Mouse (Mus musculus) spleen, adult 18-20 months (tissue): Measurements from ENCODE around the gene Gfra1.

ENCODE experiments used
- DNase-seq, 2 experiments: peaks; one replicate each; pipeline ENCODE4 v3.0.0; 2022; ENCODE audit warnings: mixed read lengths in 2 of 2

Gene Gfra1

DNA sequence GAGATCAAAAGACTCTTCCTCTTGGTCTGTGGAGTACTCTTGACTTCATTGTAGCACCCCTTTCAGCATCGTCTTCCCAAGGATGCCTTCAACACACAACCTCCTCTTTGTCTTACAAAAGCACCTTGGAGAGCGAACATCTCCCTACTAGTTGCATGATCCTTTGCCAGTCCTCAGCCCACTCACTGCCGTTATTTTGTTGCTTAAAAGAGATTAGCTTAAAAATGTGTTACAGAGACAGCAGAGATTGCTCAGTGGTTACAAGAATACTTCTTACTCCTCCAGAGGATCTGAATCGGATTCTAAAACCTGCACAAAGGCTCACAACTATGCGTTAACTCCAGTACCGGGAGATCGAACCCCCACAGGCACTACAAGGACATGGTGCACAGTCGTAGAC lies 205.5 kb downstream of the Gfra1 start:
- no peak for DNase-seq

DNA sequence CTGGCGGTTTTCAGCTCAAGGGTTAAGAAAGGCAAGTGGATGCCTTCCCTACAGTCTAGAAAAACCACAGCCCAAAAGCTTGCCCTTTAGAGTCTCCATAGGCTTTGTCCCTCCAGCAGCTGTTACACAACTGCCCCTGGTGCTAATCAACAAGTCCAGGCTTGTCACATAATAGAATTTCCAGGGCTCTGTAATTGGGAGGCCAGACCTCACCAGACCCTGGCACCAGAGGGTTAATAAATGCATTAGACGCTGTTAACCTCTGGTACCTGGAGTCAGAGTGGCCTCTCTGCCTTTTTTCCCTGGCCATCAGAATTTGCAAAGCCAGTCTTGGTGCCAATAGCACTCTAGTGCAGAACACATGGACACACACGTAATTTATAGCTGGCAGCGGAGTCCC lies 211.6 kb downstream of the Gfra1 start:
- no peak for DNase-seq

DNA sequence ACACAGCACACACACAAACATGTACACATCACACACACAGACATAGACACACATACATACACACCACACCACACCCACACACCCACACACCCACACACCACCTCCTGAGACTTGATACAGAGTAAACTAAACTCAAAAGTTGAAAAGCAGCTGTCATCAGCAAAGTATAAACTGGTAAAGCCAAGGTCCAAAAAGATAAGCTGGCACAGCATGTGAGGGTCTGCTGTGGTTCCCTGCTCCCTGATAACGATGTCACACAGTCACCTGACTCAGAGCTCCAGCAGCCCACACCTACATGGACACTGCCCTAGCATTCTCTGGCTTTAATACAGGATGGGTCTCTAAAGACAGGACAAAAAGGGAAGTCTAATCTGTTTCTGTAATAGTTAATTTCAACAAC lies 212.1 kb downstream of the Gfra1 start:
- no peak for DNase-seq

DNA sequence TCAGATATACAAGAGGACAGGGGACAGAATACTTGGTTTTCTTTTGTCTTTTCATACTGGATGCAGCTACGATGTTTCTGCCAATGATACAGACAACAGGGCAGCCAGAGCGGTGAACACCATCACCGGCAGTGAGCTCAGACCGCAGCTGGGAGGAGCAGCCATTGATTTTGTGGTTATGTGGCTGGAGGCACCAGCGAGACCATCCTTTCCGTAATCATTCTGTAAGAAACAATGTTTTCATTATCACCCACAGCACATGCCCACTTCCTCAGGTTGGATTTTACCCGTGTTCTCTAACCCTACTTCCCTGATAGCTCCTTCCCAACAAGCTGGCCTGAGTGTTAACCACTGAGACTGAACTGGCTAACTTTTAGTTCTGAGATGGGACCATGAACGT lies 217.4 kb downstream of the Gfra1 start:
- no peak for DNase-seq

DNA sequence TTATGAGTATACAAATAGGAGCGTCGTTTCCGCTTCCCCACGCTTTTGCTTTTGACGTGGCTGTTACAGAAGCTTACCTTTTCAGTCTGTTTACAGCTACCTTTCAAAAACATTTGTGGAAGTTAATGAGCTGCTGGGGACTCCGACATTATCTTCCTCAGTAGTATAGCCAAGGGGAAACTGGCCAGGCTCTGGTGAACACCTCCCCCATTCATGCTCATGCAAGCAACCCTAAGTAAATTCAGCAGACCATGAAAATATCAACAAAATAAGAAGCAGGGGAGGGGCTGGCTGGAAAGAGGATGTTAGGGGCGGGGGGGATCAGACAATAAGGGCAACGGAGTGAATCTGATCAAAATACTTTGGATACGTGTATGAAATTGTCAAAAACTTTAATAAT lies 228.0 kb downstream of the Gfra1 start:
- DNase-seq, result no peak

DNA sequence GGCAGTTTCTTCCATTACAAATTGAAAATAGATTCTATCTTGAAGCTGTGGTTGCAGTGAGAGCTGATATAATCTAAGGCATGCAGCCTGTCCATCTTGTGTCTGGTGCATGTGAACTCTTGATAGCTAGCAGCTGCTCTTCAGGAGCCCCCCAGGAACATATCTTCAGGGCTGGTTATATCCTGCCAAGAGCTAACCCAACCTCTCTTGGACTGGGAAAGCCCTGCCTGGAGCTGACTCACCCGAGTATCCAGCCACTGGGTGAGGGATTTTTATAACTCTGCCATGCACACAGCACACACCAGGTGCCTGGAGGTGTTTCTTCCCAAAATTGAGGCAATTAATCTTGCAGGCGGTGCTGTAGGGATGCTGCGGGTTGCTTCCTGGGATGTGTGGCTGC lies 228.8 kb downstream of the Gfra1 start:
- DNase-seq, result no peak

DNA sequence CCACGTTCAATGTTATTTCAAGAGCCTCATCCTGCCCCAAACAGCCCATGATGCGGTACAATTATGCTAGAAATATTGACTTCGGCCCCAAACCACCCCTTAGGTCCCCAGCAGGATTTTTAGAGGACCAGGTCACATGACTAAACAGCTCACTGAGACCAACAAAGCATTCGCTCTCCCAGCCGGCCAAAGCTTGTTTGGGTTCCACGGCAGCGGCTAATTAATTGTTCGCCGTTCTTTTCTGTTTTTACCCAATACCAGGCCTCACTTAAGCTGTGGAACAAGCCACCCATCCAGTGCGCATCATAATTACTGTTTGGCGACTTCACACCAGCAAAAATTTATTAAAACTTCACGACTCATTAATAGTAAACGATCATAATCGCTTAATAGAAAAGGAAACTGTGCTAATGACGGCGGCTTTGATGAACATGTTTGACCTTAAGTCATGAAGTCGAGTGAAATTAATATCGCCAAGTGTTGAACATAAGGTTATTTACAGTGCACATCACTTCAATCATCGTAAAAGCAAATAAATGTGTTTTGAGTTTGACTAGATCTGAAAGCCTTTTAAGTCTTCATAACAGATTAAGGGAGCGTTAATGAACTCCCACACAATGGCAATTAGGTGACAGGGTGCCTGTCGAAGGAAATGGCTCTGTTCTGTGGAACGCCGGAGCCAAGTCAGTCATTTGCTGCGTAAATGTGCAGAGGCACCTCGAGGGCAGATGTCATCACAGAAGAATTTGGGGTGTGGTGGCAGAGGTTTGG lies 235.5 kb downstream of the Gfra1 start:
- no peak for DNase-seq

DNA sequence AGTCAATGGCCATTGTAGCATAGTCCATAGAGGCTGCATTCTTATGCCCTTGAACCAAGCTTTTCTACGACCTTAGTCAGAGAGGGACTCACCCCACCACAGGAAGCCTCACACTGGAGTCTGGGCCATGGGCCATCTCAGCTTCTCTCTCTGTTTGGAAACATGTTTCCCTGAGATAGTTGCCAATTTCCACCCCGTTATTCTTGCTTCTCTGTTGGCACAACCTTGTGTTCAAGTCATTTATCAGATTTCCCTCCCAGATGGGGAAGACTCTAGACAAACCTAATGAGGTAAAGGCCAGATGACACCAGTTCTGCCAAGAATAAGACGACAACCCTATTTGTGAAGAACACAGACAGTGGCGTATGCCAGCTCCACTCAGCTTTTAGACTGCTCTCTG lies 238.1 kb downstream of the Gfra1 start:
- no peak for DNase-seq

DNA sequence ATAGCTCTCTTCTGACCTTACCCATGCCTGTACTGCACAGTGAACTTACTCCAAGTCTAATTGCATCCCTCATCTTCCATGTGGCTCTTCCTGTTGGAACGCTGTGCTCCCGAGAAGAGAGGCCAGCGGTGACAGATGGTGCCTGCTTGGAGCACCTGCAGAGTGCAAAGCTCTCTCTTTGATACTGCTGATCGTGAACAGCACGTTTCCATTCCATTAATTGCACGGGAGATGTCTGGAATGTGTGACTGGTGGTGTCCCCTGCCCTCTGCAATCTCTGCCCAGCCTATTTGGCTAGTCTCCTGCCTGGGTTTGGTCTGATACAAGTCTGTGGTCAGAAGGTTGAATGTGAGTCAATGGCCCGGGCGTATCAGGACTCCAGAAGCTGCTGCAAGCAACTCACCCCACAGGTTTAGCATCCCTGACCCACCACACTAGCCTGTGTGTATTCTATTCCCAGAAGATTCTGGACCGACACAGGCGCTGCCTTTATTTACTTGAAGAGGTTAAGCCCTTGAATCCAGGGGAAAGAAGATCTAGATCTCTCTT lies 249.1 kb downstream of the Gfra1 start:
- no peak for DNase-seq

DNA sequence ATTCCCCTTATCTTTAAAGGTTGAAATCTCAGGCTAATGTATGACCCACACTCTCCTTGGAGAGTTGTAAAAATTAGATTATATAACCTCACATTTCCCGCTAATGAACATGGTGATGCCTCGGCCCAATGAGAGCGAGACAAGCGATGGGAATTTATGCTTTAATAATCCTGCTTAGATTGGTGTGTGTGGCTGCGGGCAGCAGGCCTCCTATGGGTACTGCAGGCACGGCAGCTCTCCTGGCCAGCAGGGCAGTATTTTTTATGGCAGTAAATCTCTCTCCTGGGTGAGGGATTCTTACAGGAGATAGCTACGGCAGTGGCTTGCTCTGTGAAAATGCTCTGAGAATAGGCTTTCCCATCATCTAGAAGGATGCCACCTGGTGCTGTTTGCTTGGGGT lies 250.2 kb downstream of the Gfra1 start:
- no peak for DNase-seq

DNA sequence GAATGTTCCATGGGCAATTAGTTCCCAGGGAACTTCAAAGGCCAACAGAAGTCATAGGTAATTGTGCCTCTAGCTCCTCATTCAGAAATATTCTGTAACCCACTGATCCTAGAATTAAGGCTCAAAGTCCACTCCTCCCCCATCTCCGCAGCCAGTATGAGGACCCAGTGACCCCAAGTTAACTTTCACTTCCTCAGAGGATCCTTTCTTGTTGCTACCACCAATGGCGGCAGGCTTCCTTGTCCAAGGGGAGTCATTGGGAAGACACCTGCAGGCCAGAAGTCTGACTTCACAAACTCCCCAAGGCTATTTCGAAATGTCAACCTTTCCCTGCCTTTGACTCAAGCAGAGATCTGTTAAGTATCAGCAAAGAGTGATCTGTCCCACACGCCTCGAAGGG lies 253.1 kb downstream of the Gfra1 start:
- DNase-seq, result no peak

DNA sequence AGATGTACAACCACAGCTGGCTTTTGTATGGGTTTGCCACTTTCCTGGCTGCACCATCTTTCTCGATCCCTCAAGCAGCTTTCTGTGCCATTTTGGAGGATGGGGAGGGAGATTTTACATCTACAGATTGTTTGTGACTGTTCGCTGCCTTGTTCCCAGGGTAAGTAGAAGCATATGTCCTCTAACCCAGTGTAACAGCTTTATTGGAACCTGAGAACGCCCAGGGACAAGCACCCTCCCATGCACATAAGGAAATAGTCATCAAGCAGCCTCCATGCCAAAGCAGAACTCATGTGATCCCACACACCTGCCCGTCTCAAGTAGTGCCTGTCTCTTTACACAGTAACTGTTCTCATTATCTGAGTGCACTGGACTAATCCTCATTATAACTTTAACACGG lies 256.0 kb downstream of the Gfra1 start:
- DNase-seq, result no peak

DNA sequence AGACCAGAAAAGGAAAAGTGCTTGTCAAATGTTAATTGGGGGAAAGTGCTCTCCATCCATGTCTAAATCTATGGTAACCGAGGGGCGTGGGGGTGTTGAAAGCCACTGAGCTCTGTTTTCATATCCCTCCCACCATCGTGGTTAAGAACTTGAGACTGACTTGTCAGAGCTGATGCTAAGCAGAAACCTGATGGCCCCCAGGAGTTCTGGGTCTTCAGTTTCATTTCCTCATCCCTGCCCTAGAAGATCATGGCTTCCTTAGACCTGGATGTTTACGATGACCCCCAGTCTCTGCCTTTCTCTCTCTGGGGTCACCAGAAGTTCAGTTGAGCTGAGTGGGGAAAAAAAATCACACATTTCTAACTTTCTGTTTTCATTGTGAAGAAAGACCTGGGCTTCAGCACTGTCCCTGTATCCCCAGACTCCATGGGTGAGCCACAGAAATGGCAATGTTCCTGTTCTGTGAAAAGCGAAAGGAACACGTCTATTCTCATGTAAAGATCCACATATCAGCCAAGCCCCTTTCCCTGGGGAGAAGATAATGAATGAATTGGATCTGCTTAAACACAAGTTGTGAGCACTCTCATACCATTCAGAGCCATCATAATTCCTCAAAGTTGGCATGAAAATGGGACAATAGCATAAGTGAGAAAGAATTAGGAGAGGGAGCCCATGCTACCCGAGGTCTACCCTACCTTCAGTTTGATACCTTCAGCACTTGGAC lies 261.8 kb downstream of the Gfra1 start:
- peak in 1 of 2 experiments; percentile 4 for DNase-seq

DNA sequence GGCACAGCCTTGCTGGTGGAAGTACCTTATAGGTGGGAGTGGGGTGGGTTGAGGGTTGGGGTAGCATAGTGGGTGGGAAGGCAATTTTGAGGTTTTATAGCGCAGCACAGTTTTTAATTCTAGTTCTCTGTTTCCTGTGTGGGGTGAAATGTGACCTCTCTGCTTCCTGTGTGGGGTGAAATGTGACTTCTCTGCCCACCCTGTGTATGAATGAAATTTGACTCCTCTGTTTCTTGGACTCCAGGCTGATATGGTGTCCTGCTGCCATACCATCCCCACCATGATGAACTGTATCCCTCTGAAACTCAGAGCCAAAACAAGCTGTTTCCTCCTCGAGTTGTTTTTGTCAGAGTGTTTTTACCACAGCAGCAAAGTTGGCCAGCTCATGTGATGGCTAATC lies 264.8 kb downstream of the Gfra1 start:
- DNase-seq, result no peak

DNA sequence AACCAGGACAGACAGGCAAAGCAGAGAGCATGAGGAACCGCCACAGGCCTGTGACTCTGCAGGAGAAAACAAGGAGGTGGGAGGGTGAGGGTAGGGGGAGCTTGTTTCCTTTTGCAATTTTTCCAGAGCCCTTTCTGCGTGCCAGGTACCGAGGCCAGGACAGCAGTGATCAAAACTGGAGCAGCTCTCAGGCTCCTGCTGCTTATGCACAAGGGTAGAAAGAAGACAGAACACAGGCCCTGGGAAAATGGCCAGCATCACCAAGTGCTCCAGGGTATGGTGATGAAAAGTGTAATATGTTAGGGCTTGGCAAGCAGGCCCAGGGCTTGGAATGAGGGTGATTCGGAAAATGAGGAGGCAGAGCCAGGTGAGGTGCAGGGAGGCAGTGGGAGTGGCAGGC lies 269.2 kb downstream of the Gfra1 start:
- no peak for DNase-seq
